Mouse (Mus musculus) cerebellum, adult 2 months (tissue): ENCODE results near the gene 6030408B16Rik. TPM values are rescaled to one million over a fixed set of nuclear protein-coding genes. Genes with fewer than 3 reads are reported as not detected.

ENCODE experiments used
- DNase-seq, 2 experiments: peaks; one replicate each; pipeline ENCODE4 v3.0.0; 2021
- H3K27ac ChIP-seq: fragments of 200-500 bp; 2 replicates; pipeline ENCODE4 v1.5.1; 2012; ENCODE audit warnings: low read length, control low read depth, inconsistent platforms; ENCODE audit not compliant: insufficient read depth
- H3K27me3 ChIP-seq: fragments of 200-500 bp; 2 replicates; pipeline ENCODE4 v1.6.1; 2012; ENCODE audit warnings: inconsistent platforms, mild to moderate bottlenecking, low read length, moderate library complexity; ENCODE audit not compliant: control insufficient read depth, insufficient read depth
- H3K4me1 ChIP-seq: fragments of 200-500 bp; 2 replicates; pipeline ENCODE4 v1.6.1; 2011; ENCODE audit warnings: low read length; ENCODE audit not compliant: control insufficient read depth, insufficient read depth
- H3K4me3 ChIP-seq: fragments of 200-500 bp; replicated peaks from 2 replicates; pipeline ENCODE3; 2011; ENCODE audit warnings: mild to moderate bottlenecking, low read depth, low read length, control low read depth; ENCODE audit not compliant: insufficient read depth
- CTCF ChIP-seq: fragments of 200-500 bp; IDR thresholded peaks from 2 replicates; pipeline ENCODE4 v1.5.1; 2011; ENCODE audit warnings: low read depth, mild to moderate bottlenecking, control low read depth, low read length, moderate library complexity, borderline replicate concordance; ENCODE audit not compliant: insufficient read depth
- POLR2A ChIP-seq: fragments of 200-500 bp; IDR thresholded peaks from 2 replicates; pipeline ENCODE4 v1.6.1; 2011; ENCODE audit warnings: low read length, control low read depth, borderline replicate concordance; ENCODE audit not compliant: insufficient read depth
- WGBS: fragments of 180-500 bp; shearing (Covaris S2); methylation state at CpG from one replicate; pipeline ENCODE4 v1.1.7; 2018; 5-methylcytosine and 5-hydroxymethylcytosine counted together
- polyA plus RNA-seq: library from polyadenylated mRNA; depleted of rRNA; stranded (reverse); fragments of >200 nt; gene quantifications from 2 replicates; pipeline ENCODE4 v1.2.3, GENCODE M21; 2012

The 6030408B16Rik gene
- polyA plus RNA-seq, 1 experiment, result 0.15 TPM

DNA sequence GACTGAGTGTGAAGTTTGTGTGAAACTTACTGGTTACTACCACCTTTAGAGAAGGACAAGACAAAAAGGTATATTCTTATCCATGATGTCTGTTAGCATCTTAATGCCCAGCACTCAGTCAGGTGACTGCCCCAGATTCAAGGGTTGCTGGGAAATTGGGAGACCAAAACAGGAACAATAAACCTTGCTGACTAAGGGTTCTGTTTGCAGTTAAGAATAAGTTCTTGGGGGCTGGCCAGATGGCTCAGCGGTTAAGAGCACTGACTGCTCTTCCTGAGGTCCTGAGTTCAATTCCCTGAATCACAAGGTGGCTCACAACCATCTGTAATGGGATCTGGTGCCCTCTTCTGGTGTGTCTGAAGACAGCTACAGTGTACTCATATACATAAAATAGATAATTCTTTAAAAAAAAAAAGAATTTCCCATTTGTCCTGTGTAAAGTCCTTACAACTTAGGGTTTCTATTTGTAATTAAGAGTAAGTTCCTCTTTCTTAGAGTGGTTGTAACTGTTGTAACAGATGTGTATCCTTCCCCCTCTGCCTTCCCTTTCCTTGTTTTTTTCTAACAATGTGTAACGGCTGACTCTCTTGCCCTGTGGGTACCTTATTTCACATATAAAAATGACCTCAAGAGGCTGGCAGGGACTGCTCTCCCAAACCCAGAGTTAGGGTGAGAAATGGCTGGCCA lies 24.9 kb downstream of the 6030408B16Rik start:
- Histone ChIP-seq H3K27me3 (no peaks in the 10 kb centered on the region), H3K4me1 (no peaks in the 10 kb centered on the region), H3K27ac (no peak overlapping the region), H3K4me3 (no peak overlapping the region)
- TF ChIP-seq CTCF (no peak), POLR2A (no peak)
- no peak for DNase-seq
- WGBS, result 89% methylated on average over 2 of the region's 2 CpGs

DNA sequence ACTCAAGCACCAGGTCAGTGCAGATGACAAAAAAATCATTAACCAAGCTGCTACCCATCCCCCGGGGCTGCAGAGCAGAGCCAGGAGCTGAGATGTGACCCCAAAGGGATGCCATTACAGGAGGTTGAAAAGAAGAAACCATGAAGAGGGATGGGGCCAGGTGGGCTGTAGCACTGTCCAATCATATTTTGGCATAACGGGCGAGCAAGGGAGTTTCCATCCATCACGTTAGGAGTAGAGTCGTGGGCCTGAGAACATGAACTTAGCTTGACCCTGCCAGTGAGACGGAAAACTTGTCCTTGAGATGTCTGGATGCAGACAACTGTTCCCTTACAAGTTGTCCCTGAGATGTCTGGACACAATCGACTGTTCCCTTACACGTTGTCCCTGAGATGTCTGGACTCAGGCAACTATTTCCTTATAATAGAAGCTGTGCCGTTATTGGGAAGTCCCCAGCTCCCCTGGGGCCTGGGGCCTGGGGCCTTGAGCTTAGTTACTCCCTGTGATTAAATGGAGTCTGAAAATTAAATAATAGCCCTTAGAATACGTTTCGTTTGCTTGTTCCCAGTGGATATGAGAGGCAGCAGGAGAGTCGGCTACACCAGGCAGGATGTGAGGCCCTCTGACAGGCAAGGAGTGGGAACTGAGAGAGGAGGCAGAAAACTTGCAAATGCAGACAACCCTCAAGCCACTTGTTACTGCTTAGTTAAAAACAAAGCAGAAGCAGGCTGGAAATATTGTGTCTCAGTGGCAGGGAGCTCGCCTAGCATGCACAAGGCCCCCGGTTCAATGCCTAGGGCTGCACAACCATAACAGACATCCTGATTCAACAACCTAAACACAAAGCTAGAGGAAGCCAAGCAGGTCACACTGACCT lies 26.1 kb downstream of the 6030408B16Rik start:
- H3K27ac ChIP-seq, result no peak overlapping the region
- no peak for DNase-seq
- H3K4me3 ChIP-seq, result no peak overlapping the region
- H3K4me1 ChIP-seq, result no peaks in the 10 kb centered on the region
- H3K27me3 ChIP-seq, result no peaks in the 10 kb centered on the region
- TF ChIP-seq CTCF (no peak), POLR2A (no peak)
- 78% methylated on average over 14 of the region's 14 CpGs for WGBS

DNA sequence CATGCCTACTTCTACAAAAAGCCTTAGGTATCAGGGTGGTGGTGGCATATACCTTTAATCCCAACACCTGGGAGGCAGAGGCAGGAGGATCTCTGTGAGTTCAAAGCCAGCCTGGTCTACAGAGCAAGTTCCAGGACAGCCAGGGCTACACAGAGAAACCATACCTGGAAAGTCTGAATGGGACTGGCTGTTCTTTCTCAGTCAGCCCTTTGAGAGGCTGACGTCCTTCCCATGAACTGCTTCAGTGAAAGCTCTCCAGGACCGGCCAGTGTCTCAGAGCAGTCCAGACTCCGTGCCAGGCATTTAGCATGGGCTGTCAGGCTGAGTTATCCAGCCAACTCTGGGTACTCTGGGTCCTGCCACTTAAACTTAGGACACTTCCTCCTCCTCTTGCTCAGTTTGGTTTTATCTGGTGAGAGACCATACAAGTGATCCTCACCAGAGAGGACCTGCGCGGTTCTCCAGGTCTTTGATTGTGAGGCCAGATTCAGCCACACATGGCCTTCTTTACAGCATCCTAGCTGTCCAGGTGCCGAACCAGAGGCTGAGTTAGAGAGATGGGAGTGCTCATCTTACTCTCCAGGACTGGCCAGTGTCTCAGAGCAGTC lies 27.1 kb downstream of the 6030408B16Rik start:
- 60% methylated on average over 6 of the region's 6 CpGs for WGBS
- no peaks in the 10 kb centered on the region for H3K4me1 ChIP-seq
- H3K4me3 ChIP-seq, result no peak overlapping the region
- no peak for DNase-seq
- no peaks in the 10 kb centered on the region for H3K27me3 ChIP-seq
- H3K27ac ChIP-seq, result no peak overlapping the region; the same call in 1 of the 2 replicates
- TF ChIP-seq POLR2A (no peak), CTCF (no peak)

DNA sequence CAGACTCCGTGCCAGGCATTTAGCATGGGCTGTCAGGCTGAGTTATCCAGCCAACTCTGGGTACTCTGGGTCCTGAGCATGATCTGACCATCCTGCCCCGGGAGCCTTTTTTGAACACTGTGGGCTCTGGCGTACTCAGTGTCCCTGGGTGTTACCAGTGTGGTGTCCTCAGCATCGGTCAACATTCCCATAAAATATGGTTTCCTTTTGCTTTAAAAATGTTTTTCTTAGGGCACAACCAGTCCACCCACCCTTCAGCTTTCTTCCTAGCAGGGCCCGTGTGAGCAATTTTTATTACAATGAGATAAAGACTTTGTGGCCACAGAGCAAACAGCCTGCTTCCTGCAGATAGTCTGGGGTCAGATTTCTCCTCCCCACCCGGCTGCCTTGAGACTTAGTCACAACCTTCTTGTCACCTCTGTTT lies 27.6 kb downstream of the 6030408B16Rik start:
- H3K27ac ChIP-seq, result no peak overlapping the region
- WGBS, result 58% methylated on average over 6 of the region's 6 CpGs
- TF ChIP-seq CTCF (no peak), POLR2A (no peak)

DNA sequence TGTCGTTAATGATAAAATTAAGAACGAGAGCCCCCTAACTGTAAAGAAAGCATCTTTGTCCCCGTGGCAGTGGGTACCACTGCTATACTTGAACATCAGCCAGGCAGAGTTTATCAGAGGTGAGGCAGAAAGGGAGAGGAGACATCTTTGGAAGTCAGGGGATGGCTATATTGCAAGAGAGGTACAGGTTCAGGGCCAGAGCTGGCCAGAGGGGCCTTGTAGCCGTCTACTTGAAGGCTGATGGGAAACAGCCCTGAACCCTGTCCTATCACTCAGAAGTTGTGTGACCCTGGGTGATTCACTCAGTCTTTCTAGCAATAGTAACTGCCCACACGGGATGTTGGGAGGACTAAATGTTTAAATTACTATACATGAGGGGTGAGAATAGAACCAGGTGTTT lies 28.1 kb downstream of the 6030408B16Rik start:
- H3K27ac ChIP-seq, result no peak overlapping the region
- WGBS, result 66% methylated on average over 5 of the region's 5 CpGs

More for the DNA sequence above, 27.6 kb downstream of the 6030408B16Rik start:
- Histone ChIP-seq H3K4me3 (no peak overlapping the region), H3K27me3 (no peaks in the 10 kb centered on the region), H3K4me1 (no peaks in the 10 kb centered on the region)
- no peak for DNase-seq

DNA sequence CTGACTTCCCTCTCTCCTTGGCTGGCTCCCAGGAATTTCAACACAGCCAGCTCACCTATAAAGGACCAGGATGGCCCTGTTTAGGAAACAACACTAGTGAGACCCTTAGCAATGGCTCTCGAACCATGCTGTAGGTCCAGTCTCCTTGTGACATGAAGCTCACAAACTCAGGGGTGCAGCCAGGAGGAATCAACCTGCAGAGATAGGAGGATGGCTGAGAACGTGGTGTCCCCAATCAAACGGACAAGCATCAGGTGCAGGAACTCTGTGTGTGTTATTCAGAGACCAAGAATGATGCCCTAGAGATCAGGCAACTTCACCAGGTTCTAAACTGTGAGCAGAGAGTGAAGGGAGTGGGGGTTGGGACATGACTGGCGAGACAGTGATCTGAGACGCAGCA lies 29.1 kb downstream of the 6030408B16Rik start:
- H3K27ac ChIP-seq, result no peak overlapping the region
- H3K4me1 ChIP-seq, result no peaks in the 10 kb centered on the region
- H3K27me3 ChIP-seq, result no peaks in the 10 kb centered on the region
- no peak for DNase-seq
- TF ChIP-seq POLR2A, result no peak
- WGBS, result 76% methylated on average over 5 of the region's 5 CpGs
- no peak overlapping the region for H3K4me3 ChIP-seq

More for the DNA sequence above, 28.1 kb downstream of the 6030408B16Rik start:
- TF ChIP-seq CTCF (no peak), POLR2A (no peak)
- no peaks in the 10 kb centered on the region for H3K4me1 ChIP-seq
- no peak overlapping the region for H3K4me3 ChIP-seq
- DNase-seq, result no peak
- no peaks in the 10 kb centered on the region for H3K27me3 ChIP-seq

DNA sequence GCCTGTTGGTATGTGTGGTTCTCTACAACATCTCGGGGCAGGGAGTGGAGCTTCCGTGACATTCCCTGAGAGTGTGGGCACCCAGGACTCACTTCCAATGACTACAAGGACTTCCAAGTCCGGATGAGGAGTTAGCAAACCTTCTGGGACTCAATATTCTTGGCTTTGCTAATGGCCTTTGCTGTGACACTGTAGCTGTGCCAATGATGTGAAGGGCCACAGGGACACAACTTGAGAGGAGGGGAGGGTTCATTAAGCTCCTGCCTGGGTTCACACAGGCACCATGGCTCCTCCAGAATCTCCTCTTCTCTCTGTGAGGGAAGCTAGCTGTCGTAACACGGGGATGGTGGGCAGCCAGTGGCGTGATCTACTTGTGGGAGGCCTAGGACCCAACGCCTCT lies 29.6 kb downstream of the 6030408B16Rik start:
- H3K27me3 ChIP-seq, result no peaks in the 10 kb centered on the region
- H3K4me1 ChIP-seq, result no peaks in the 10 kb centered on the region
- no peak overlapping the region for H3K4me3 ChIP-seq
- DNase-seq, result no peak
- WGBS, result 83% methylated on average over 7 of the region's 7 CpGs
- no peak overlapping the region for H3K27ac ChIP-seq
- no peak for TF ChIP-seq CTCF
- no peak for TF ChIP-seq POLR2A
